8 mouse cellular contexts compared by ENCODE assay signal in genomic region chr14:21252326-21252886, GRCm38 (mm10).
DNase-seq lines count a peak whose midpoint lies in the region.

No protein-coding gene starts in this region.

- intact Hi-C loops in gastrocnemius, postnatal 36 days (cut with DNase I): no loop called here

- DNase-seq in adrenal gland, postnatal 25 days: peak; percentile 17
- peak; percentile 84 to 88 for DNase-seq in cerebellum, postnatal 10 days
- DNase-seq in frontal cortex, postnatal 36 days (ENCODE audit: low spot score in 2 of 2): peak; percentile 26 to 69
- peak; percentile 33 for DNase-seq in kidney, postnatal 10 days
- DNase-seq in mesoderm, embryonic 11.5 days (ENCODE audit: low read depth, low spot score): peak; percentile 83
- peak; percentile 38 to 39 for DNase-seq in right cerebral cortex, postnatal 36 days (ENCODE audit: low spot score in 2 of 2)
- DNase-seq in urinary bladder, adult 2 months (ENCODE audit: low spot score): no peak
- no peak for DNase-seq in gastrocnemius, postnatal 36 days

Comparison
In these comparisons a context has a peak if more than half of its experiments do, and no peak if none do; other contexts are left out.
1. DNase-seq: peak in adrenal gland, postnatal 25 days (single experiment), cerebellum, postnatal 10 days (2 of 2), frontal cortex, postnatal 36 days (2 of 2), kidney, postnatal 10 days (single experiment), mesoderm, embryonic 11.5 days (single experiment) and right cerebral cortex, postnatal 36 days (2 of 2); none in urinary bladder, adult 2 months (single experiment) and gastrocnemius, postnatal 36 days (0 of 2).